Mouse (Mus musculus): Measurements from ENCODE around the gene Egfem1. TPM values are rescaled to one million over a fixed set of nuclear protein-coding genes. Genes with fewer than 3 reads are reported as not detected.

Gene Egfem1
- polyA plus RNA-seq, 1 experiment, result not detected

DNA sequence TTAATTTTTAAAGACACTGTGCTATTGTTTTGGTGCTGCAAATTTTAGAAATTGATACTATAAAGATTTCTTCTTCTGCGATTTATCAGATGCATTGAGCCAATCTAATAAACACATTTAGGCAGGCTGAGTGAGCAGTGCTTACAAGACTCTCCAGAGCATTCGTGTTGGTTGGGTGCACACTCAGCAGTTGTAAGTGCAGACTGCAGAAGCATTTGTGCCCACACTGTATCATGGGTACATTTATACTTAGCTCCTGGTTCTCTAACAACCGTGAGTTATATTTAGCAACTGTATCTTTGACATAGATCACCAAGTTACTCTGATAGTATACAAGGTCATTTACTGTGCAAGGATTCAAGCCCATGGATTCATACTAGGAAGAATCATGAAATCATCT is 264.0 kb downstream of the Egfem1 start:
- Histone ChIP-seq H3K36me3 (ENCODE audit: control insufficient read depth, insufficient read depth) (no peaks in the 10 kb centered on the region), H3K27me3 (ENCODE audit: control insufficient read depth, insufficient read depth, insufficient read length) (no peaks in the 10 kb centered on the region), H3K79me3 (ENCODE audit: low read depth) (no peaks in the 10 kb centered on the region), H3K4me3 (ENCODE audit: insufficient read depth, poor library complexity, severe bottlenecking) (no peak overlapping the region), H3K79me2 (ENCODE audit: control insufficient read depth, insufficient read depth) (no peaks in the 10 kb centered on the region), H3ac (ENCODE audit: control insufficient read depth, insufficient read length, low read depth) (no peak overlapping the region)
- no peak for TF ChIP-seq MAX (IDR thresholded peaks at IDR 0.05)
- TF ChIP-seq MYOD1 (IDR thresholded peaks at IDR 0.05; ENCODE audit: control insufficient read depth, insufficient read length, low read depth), result no peak

DNA sequence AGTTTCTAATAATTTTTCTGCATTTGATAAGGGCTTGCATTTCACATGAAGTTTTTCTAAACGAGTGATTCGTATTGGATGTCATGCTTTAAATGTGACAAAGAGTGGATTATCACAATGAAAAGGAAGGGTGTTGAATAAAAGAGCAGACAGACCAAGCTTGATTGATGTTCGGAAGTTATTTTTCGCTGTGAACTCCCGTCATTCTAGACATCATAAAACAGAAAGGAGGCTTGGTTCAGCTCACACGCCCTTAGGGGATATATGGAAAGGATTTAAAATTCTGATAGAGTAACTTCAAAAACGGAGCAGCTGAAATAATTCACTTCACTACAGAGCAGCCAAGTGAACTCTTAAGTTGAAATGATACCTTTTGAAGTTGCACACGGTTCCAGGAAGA is 285.1 kb downstream of the Egfem1 start:
- TF ChIP-seq CTCF (IDR thresholded peaks at IDR 0.05; ENCODE audit: control insufficient read depth, insufficient read depth, insufficient read length) (no peak), USF1 (IDR thresholded peaks at IDR 0.05; ENCODE audit: low read depth) (no peak), MYOD1 (IDR thresholded peaks at IDR 0.05; ENCODE audit: control insufficient read depth, insufficient read length, low read depth) (no peak), MAX (IDR thresholded peaks at IDR 0.05) (no peak), CEBPB (IDR thresholded peaks at IDR 0.05; ENCODE audit: low read depth) (no peak), MYOG (IDR thresholded peaks at IDR 0.05; ENCODE audit: control insufficient read depth, extremely low read depth, insufficient read length) (no peak), FOSL1 (IDR thresholded peaks at IDR 0.05; ENCODE audit: insufficient read depth, low read length, poor library complexity, severe bottlenecking) (no peak)
- no peaks in the 10 kb centered on the region for H3K79me2 ChIP-seq (ENCODE audit: control insufficient read depth, insufficient read depth)
- H3K27me3 ChIP-seq (ENCODE audit: control insufficient read depth, insufficient read depth, insufficient read length), result no peaks in the 10 kb centered on the region

DNA sequence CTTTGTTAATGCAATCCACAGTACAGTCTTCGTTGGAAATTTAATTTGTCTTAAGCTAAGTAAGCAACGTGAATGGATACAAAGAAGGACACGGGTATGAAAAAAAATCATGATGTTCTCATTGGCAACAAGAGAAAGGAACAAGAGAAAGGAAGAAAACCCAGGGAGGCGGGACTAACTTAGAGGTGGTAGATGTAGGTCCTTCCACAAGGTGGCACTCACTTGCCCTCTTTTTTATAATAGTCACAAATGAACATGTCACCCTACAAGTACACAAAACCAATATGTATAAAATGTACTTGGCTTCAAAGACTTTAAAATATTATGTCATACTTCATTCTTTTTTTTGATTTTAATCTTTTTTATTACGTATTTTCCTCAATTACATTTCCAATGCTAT is 288.7 kb downstream of the Egfem1 start:
- H3K79me2 ChIP-seq (ENCODE audit: control insufficient read depth, insufficient read depth), result no peaks in the 10 kb centered on the region
- no peak overlapping the region for H3K4me3 ChIP-seq (ENCODE audit: insufficient read depth, poor library complexity, severe bottlenecking)
- H3K79me3 ChIP-seq (ENCODE audit: low read depth), result no peaks in the 10 kb centered on the region
- no peaks in the 10 kb centered on the region for H3K36me3 ChIP-seq (ENCODE audit: control insufficient read depth, insufficient read depth)
- no peaks in the 10 kb centered on the region for H3K27me3 ChIP-seq (ENCODE audit: control insufficient read depth, insufficient read depth, insufficient read length)
- H3ac ChIP-seq (ENCODE audit: control insufficient read depth, insufficient read length, low read depth), result no peak overlapping the region
- TF ChIP-seq FOSL1 (IDR thresholded peaks at IDR 0.05; ENCODE audit: insufficient read depth, low read length, poor library complexity, severe bottlenecking), result no peak
- no peak for TF ChIP-seq CTCF (IDR thresholded peaks at IDR 0.05; ENCODE audit: control insufficient read depth, insufficient read depth, insufficient read length)
- no peak for TF ChIP-seq MYOG (IDR thresholded peaks at IDR 0.05; ENCODE audit: control insufficient read depth, extremely low read depth, insufficient read length)
- no peak for TF ChIP-seq CEBPB (IDR thresholded peaks at IDR 0.05; ENCODE audit: low read depth)
- TF ChIP-seq MAX (IDR thresholded peaks at IDR 0.05), result no peak
- no peak for TF ChIP-seq MYOD1 (IDR thresholded peaks at IDR 0.05; ENCODE audit: control insufficient read depth, insufficient read length, low read depth)
- TF ChIP-seq USF1 (IDR thresholded peaks at IDR 0.05; ENCODE audit: low read depth), result no peak

More for the DNA sequence above, 285.1 kb downstream of the Egfem1 start:
- Histone ChIP-seq H3K4me3 (ENCODE audit: insufficient read depth, poor library complexity, severe bottlenecking) (no peak overlapping the region), H3ac (ENCODE audit: control insufficient read depth, insufficient read length, low read depth) (no peak overlapping the region), H3K79me3 (ENCODE audit: low read depth) (no peaks in the 10 kb centered on the region), H3K36me3 (ENCODE audit: control insufficient read depth, insufficient read depth) (no peaks in the 10 kb centered on the region)

DNA sequence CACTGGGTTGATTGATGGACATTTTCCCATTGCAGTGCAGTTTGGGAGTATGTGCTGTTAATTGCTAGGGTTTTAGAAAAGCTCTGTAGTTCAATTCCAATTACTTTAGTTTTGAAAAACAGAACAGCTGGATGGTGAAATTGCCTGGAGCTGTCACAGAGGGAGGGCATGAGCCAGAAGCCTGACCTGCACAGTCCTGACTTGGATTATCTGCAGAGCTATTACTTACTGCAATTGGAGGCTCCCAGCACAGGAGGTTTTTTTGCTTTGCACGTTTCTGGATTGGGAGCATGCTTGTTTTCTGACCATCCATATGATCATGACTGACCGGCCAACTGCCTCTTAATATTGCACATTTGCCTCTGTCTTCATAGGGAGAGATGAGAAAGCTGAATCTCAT is 299.4 kb downstream of the Egfem1 start:
- no peaks in the 10 kb centered on the region for H3K79me2 ChIP-seq (ENCODE audit: control insufficient read depth, insufficient read depth)
- no peak overlapping the region for H3ac ChIP-seq (ENCODE audit: control insufficient read depth, insufficient read length, low read depth)
- no peaks in the 10 kb centered on the region for H3K79me3 ChIP-seq (ENCODE audit: low read depth)
- no peak for TF ChIP-seq CEBPB (IDR thresholded peaks at IDR 0.05; ENCODE audit: low read depth)
- no peak for TF ChIP-seq MAX (IDR thresholded peaks at IDR 0.05)
- no peak for TF ChIP-seq USF1 (IDR thresholded peaks at IDR 0.05; ENCODE audit: low read depth)
- no peak for TF ChIP-seq CTCF (IDR thresholded peaks at IDR 0.05; ENCODE audit: control insufficient read depth, insufficient read depth, insufficient read length)
- no peak for TF ChIP-seq MYOG (IDR thresholded peaks at IDR 0.05; ENCODE audit: control insufficient read depth, extremely low read depth, insufficient read length)
- no peak for TF ChIP-seq FOSL1 (IDR thresholded peaks at IDR 0.05; ENCODE audit: insufficient read depth, low read length, poor library complexity, severe bottlenecking)
- no peak for TF ChIP-seq MYOD1 (IDR thresholded peaks at IDR 0.05; ENCODE audit: control insufficient read depth, insufficient read length, low read depth)
- H3K27me3 ChIP-seq (ENCODE audit: control insufficient read depth, insufficient read depth, insufficient read length), result no peaks in the 10 kb centered on the region
- no peaks in the 10 kb centered on the region for H3K36me3 ChIP-seq (ENCODE audit: control insufficient read depth, insufficient read depth)
- H3K4me3 ChIP-seq (ENCODE audit: insufficient read depth, poor library complexity, severe bottlenecking), result no peak overlapping the region

DNA sequence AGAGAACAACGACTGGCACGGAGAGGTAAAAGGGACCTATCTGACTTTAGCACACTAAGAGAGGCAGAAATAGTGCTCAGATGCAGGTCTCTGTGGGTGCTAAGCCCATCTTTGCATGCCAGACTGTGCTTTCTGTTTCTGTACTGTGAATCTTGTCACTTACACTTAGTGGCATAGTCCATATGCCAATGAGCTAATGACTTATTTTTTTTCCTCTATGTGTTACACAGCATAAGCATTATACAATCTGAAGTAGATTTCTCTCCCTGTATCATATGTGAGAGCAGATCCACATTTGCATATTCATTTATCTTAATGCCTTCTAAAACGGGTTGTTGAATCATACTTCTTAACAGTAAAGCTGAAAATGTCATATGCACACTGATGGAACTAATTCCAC is 317.2 kb downstream of the Egfem1 start:
- H3K36me3 ChIP-seq (ENCODE audit: control insufficient read depth, insufficient read depth), result no peaks in the 10 kb centered on the region
- TF ChIP-seq MAX (IDR thresholded peaks at IDR 0.05) (no peak), CTCF (IDR thresholded peaks at IDR 0.05; ENCODE audit: control insufficient read depth, insufficient read depth, insufficient read length) (no peak), MYOD1 (IDR thresholded peaks at IDR 0.05; ENCODE audit: control insufficient read depth, insufficient read length, low read depth) (no peak), MYOG (IDR thresholded peaks at IDR 0.05; ENCODE audit: control insufficient read depth, extremely low read depth, insufficient read length) (no peak), USF1 (IDR thresholded peaks at IDR 0.05; ENCODE audit: low read depth) (no peak), CEBPB (IDR thresholded peaks at IDR 0.05; ENCODE audit: low read depth) (no peak), FOSL1 (IDR thresholded peaks at IDR 0.05; ENCODE audit: insufficient read depth, low read length, poor library complexity, severe bottlenecking) (no peak)
- H3K4me3 ChIP-seq (ENCODE audit: insufficient read depth, poor library complexity, severe bottlenecking), result no peak overlapping the region
- no peaks in the 10 kb centered on the region for H3K27me3 ChIP-seq (ENCODE audit: control insufficient read depth, insufficient read depth, insufficient read length)
- H3ac ChIP-seq (ENCODE audit: control insufficient read depth, insufficient read length, low read depth), result no peak overlapping the region
- H3K79me2 ChIP-seq (ENCODE audit: control insufficient read depth, insufficient read depth), result no peaks in the 10 kb centered on the region
- no peaks in the 10 kb centered on the region for H3K79me3 ChIP-seq (ENCODE audit: low read depth)

DNA sequence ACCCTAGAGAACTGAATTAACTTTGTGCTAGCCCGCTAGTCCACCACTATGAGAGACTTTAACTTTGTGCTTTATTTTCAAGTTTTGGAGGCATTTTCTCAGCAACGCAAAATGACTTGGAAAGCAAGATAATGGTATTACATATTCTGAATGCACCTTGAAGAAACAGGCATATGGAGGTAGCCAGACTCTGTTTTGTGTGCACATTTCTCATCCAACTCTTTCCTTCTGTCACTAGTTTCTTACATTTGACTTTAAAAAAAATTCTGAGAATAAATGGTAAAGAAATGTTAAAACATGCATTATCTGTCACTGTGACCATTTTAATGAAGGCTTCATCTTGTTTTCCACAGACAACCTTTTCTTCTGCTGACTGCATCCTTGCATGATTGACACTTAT is 339.8 kb downstream of the Egfem1 start:
- no peaks in the 10 kb centered on the region for H3K36me3 ChIP-seq (ENCODE audit: control insufficient read depth, insufficient read depth)
- no peaks in the 10 kb centered on the region for H3K79me2 ChIP-seq (ENCODE audit: control insufficient read depth, insufficient read depth)
- no peaks in the 10 kb centered on the region for H3K27me3 ChIP-seq (ENCODE audit: control insufficient read depth, insufficient read depth, insufficient read length)
- no peak for TF ChIP-seq CEBPB (IDR thresholded peaks at IDR 0.05; ENCODE audit: low read depth)
- TF ChIP-seq FOSL1 (IDR thresholded peaks at IDR 0.05; ENCODE audit: insufficient read depth, low read length, poor library complexity, severe bottlenecking), result no peak
- TF ChIP-seq MAX (IDR thresholded peaks at IDR 0.05), result no peak
- no peak for TF ChIP-seq MYOD1 (IDR thresholded peaks at IDR 0.05; ENCODE audit: control insufficient read depth, insufficient read length, low read depth)
- TF ChIP-seq CTCF (IDR thresholded peaks at IDR 0.05; ENCODE audit: control insufficient read depth, insufficient read depth, insufficient read length), result no peak
- TF ChIP-seq MYOG (IDR thresholded peaks at IDR 0.05; ENCODE audit: control insufficient read depth, extremely low read depth, insufficient read length), result no peak
- no peak for TF ChIP-seq USF1 (IDR thresholded peaks at IDR 0.05; ENCODE audit: low read depth)
- no peaks in the 10 kb centered on the region for H3K79me3 ChIP-seq (ENCODE audit: low read depth)
- no peak overlapping the region for H3K4me3 ChIP-seq (ENCODE audit: insufficient read depth, poor library complexity, severe bottlenecking)
- no peak overlapping the region for H3ac ChIP-seq (ENCODE audit: control insufficient read depth, insufficient read length, low read depth)
